Mouse (Mus musculus): ENCODE measurements around the gene Mbd4. TPM values are rescaled to one million over a fixed set of nuclear protein-coding genes. Genes with fewer than 3 reads are reported as not detected.

Gene Mbd4
- total and polyA plus RNA-seq, 3 experiments: 6.4 to 10.1 TPM; not detected in 1

DNA sequence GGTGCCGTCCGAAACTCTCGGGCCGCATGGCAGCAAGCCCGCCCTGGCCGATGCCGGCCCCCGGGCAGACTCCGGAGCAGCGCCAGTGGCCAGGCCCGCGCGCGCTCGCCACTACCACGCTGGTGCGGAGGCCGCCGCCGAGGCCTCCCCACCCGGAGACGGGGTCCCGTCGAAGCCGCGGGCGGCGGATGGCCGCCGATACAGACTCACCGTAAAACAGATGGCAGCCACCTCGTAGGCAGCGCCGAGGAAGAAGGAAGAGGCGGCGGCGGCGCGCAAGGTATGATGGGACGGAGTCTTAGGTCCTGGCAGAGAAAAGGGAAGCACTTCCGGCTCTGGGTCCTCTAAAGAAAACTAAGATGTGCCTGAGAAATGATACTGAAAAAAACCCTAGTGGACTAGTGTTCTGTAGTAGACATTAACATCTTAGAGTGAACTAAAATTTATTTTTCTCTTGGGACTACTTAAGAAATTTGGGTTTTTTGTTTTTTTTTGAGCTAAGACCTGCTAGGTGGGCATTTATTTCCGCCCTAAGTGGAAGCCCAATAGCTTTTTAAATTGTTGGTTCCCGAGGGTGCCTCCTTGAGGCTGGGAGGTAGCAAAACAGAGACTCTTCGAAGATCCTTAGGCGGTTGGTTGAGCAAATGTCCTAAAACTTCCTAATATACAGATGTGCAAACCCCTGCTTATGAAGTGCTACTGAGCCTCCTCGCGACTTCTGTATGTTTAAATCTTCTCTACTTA lies 44.5 kb downstream of the Mbd4 start, which contains the start of gene Rpl32:
Rpl32 (minus strand) TSS at position 260 of the 744 bp plus-strand sequence.
- no peaks in the 10 kb centered on the region for H3K27me3 ChIP-seq (ENCODE audit: control insufficient read depth in 1 of 2, insufficient read depth in 2 of 2, low read length in 2 of 2)
- DNase-seq (ENCODE audit: low read depth, low spot score): peak; percentile 96
- H3K4me3 ChIP-seq (ENCODE audit: control insufficient read depth in 1 of 2, insufficient read depth in 1 of 2, low read depth in 2 of 2, low read length in 2 of 2): peak within 1 kb of the TSS; percentile 94 to 98
- H3K9ac ChIP-seq (ENCODE audit: control insufficient read depth, low read depth, low read length, poor library complexity, severe bottlenecking): peak within 1 kb of the TSS; percentile 98
- H3K4me1 ChIP-seq (ENCODE audit: control insufficient read depth in 1 of 2, insufficient read depth in 2 of 2, low read length in 2 of 2): peaks cover 0 to 8% of the 10 kb centered on the region in 2 experiments; a peak in 1 of 4 replicates
- no peaks in the 10 kb centered on the region for H3K9me3 ChIP-seq (replicated peaks; ENCODE audit: insufficient read depth, low read length)
- H3K36me3 ChIP-seq (ENCODE audit: control insufficient read depth in 1 of 2, insufficient read depth in 2 of 2, low read length in 2 of 2): peaks cover 9 to 14% of the 10 kb centered on the region in 2 experiments
- H3K79me2 ChIP-seq (ENCODE audit: control insufficient read depth, insufficient read depth, low read length, poor library complexity): peaks cover 29% of the 10 kb centered on the region
- peak within 1 kb of the TSS; percentile 88 for H3K27ac ChIP-seq (ENCODE audit: control insufficient read depth, low read depth, low read length)
- peak; percentile 94 for TF ChIP-seq MYC (IDR thresholded peaks at IDR 0.05; ENCODE audit: low read depth, low read length)
- no peak for TF ChIP-seq USF1 (IDR thresholded peaks at IDR 0.05; ENCODE audit: low read depth, low read length)
- TF ChIP-seq TBP (IDR thresholded peaks at IDR 0.05; ENCODE audit: low read depth, low read length): peak; percentile 92
- no peak for TF ChIP-seq USF2 (IDR thresholded peaks at IDR 0.05; ENCODE audit: borderline replicate concordance in 1 of 2, insufficient read depth in 1 of 2, low read depth in 1 of 2, low read length in 2 of 2)
- no peak for TF ChIP-seq UBTF (IDR thresholded peaks at IDR 0.05; ENCODE audit: borderline replicate concordance, insufficient read depth, low read depth, low read length)
- TF ChIP-seq EP300 (IDR thresholded peaks at IDR 0.05; ENCODE audit: low read depth in 1 of 2, low read length in 2 of 2): no peak
- no peak for TF ChIP-seq RCOR1 (IDR thresholded peaks at IDR 0.05; ENCODE audit: low read depth, low read length)
- TF ChIP-seq POLR2A (IDR thresholded peaks at IDR 0.05; ENCODE audit: control insufficient read depth in 1 of 2, insufficient read depth in 1 of 2, low read depth in 1 of 2, low read length in 2 of 2, poor library complexity in 1 of 2): peak; percentile 74 to 93; a peak in 3 of 4 replicates
- TF ChIP-seq TAL1 (IDR thresholded peaks at IDR 0.05; ENCODE audit: low read length): no peak
- TF ChIP-seq MAZ (IDR thresholded peaks at IDR 0.05; ENCODE audit: low read depth, low read length): no peak
- no peak for TF ChIP-seq E2F4 (IDR thresholded peaks at IDR 0.05; ENCODE audit: borderline replicate concordance, low read depth, low read length)
- peak; percentile 74; the same call in 1 of the 2 replicates for TF ChIP-seq GABPA (IDR thresholded peaks at IDR 0.05; ENCODE audit: low read depth, low read length)
- peak; percentile 93 for TF ChIP-seq HCFC1 (IDR thresholded peaks at IDR 0.05; ENCODE audit: low read depth, low read length)
- TF ChIP-seq MEF2A (IDR thresholded peaks at IDR 0.05; ENCODE audit: extremely low read depth, insufficient replicate concordance, low read depth, low read length, poor library complexity, severe bottlenecking): no peak
- peak; percentile 98 for TF ChIP-seq NELFE (IDR thresholded peaks at IDR 0.05; ENCODE audit: low read depth, low read length)
- no peak for TF ChIP-seq JUND (IDR thresholded peaks at IDR 0.05; ENCODE audit: low read depth, low read length)
- TF ChIP-seq ZNF384 (IDR thresholded peaks at IDR 0.05; ENCODE audit: low read depth, low read length): peak; percentile 58; the same call in 1 of the 2 replicates
- TF ChIP-seq BHLHE40 (IDR thresholded peaks at IDR 0.05; ENCODE audit: borderline replicate concordance, low read depth, low read length): no peak
- TF ChIP-seq MAX (IDR thresholded peaks at IDR 0.05; ENCODE audit: low read length): peak; percentile 86
- TF ChIP-seq ZC3H11A (IDR thresholded peaks at IDR 0.05; ENCODE audit: low read depth, low read length): no peak
- no peak for TF ChIP-seq NRF1 (IDR thresholded peaks at IDR 0.05; ENCODE audit: insufficient read depth, low read depth, low read length, poor library complexity, severe bottlenecking)
- TF ChIP-seq SMC3 (IDR thresholded peaks at IDR 0.05; ENCODE audit: low read depth, low read length): no peak
- TF ChIP-seq ELF1 (IDR thresholded peaks at IDR 0.05; ENCODE audit: low read depth, low read length): peak; percentile 98
- 0 out of 2 replicates have a peak, but pooled peaks have one; percentile 51 for TF ChIP-seq CHD1 (IDR thresholded peaks at IDR 0.05; ENCODE audit: low read depth, low read length)
- TF ChIP-seq KAT2A (conservative IDR thresholded peaks at IDR 0.05; ENCODE audit: low read depth, low read length): peak; percentile 83
- TF ChIP-seq TCF12 (IDR thresholded peaks at IDR 0.05; ENCODE audit: low read depth, low read length): 0 out of 2 replicates have a peak, but pooled peaks have one; percentile 68
- TF ChIP-seq ZKSCAN1 (IDR thresholded peaks at IDR 0.05; ENCODE audit: low read depth, low read length): no peak
- TF ChIP-seq MYB (IDR thresholded peaks at IDR 0.05; ENCODE audit: low read depth, low read length): no peak
- TF ChIP-seq CTCF (IDR thresholded peaks at IDR 0.05 in 2 of 3, conservative IDR thresholded peaks at IDR 0.05 in 1 of 3; ENCODE audit: control insufficient read depth in 1 of 3, insufficient read depth in 1 of 3, low read depth in 2 of 3, low read length in 3 of 3, poor library complexity in 1 of 3, severe bottlenecking in 1 of 3): peak; percentile 40 to 71 (median 49)
- TF ChIP-seq CHD2 (IDR thresholded peaks at IDR 0.05; ENCODE audit: low read length): no peak
- TF ChIP-seq ETS1 (IDR thresholded peaks at IDR 0.05; ENCODE audit: low read depth, low read length): no peak
- TF ChIP-seq POLR2AphosphoS2 (IDR thresholded peaks at IDR 0.05; ENCODE audit: low read length): peak; percentile 89
- TF ChIP-seq RAD21 (IDR thresholded peaks at IDR 0.05; ENCODE audit: low read depth, low read length): no peak
- TF ChIP-seq MXI1 (IDR thresholded peaks at IDR 0.05; ENCODE audit: low read depth, low read length): peak; percentile 84
- peak; percentile 89 for TF ChIP-seq ZMIZ1 (IDR thresholded peaks at IDR 0.05; ENCODE audit: low read depth, low read length)
- TF ChIP-seq SIN3A (IDR thresholded peaks at IDR 0.05; ENCODE audit: low read length): peak; percentile 94
